Mouse (Mus musculus): ENCODE data around the gene Golga1. TPM values are rescaled to one million over a fixed set of nuclear protein-coding genes. Genes with fewer than 3 reads are reported as not detected.

Gene Golga1
- polyA plus RNA-seq, 1 experiment from 2014 or later = 28.4 TPM

GRCm38 (mm10) chr2:39004880-39005435 lies 60.4 kb downstream of the Golga1 start, which contains the start of gene Arpc5l:
TSS of gene Arpc5l (plus strand) at chr2:39005348.
- peaks cover 55% of the 10 kb centered on the region for H3K4me1 ChIP-seq (replicated peaks)
- no peaks in the 10 kb centered on the region for H3K27me3 ChIP-seq
- peak within 1 kb of the TSS; percentile 95 for H3K4me2 ChIP-seq
- peak within 1 kb of the TSS; percentile 52 for H3K4me3 ChIP-seq
- H3K27ac ChIP-seq (replicated peaks) = peak within 1 kb of the TSS; percentile 92
- peak; percentile 87 for ATAC-seq (ENCODE audit: low read depth)
- peak within 1 kb of the TSS; percentile 85 for H3K9ac ChIP-seq
- WGBS = under 1% methylated on average over 58 of the region's 58 CpGs
- H3K36me3 ChIP-seq = peaks cover 39% of the 10 kb centered on the region
- H3K9me3 ChIP-seq = no peaks in the 10 kb centered on the region

GRCm38 (mm10) chr2:39004372-39004771 lies 61.0 kb downstream of the Golga1 start:
- peak overlapping the region; percentile 85 for H3K9ac ChIP-seq
- peak overlapping the region; percentile 95 for H3K4me2 ChIP-seq
- H3K4me1 ChIP-seq (replicated peaks) = peaks cover 50% of the 10 kb centered on the region
- under 1% methylated on average over 11 of the region's 11 CpGs for WGBS
- H3K9me3 ChIP-seq = no peaks in the 10 kb centered on the region
- peak overlapping the region; percentile 52 for H3K4me3 ChIP-seq
- H3K36me3 ChIP-seq = peaks cover 45% of the 10 kb centered on the region
- no peaks in the 10 kb centered on the region for H3K27me3 ChIP-seq
- H3K27ac ChIP-seq (replicated peaks) = peak overlapping the region; percentile 92
- ATAC-seq (ENCODE audit: low read depth) = 0 out of 2 replicates have a peak, but pooled peaks have one; percentile 10

GRCm38 (mm10) chr2:39003512-39003911 lies 61.8 kb downstream of the Golga1 start:
- Histone ChIP-seq H3K27ac (replicated peaks) (no peak overlapping the region), H3K4me2 (peak overlapping the region; percentile 95), H3K36me3 (peaks cover 46% of the 10 kb centered on the region), H3K9ac (peak overlapping the region; percentile 85), H3K27me3 (no peaks in the 10 kb centered on the region), H3K9me3 (no peaks in the 10 kb centered on the region), H3K4me3 (peak overlapping the region; percentile 52), H3K4me1 (replicated peaks) (peaks cover 42% of the 10 kb centered on the region)
- ATAC-seq (ENCODE audit: low read depth) = no peak
- 65% methylated on average over 5 of the region's 5 CpGs for WGBS

GRCm38 (mm10) chr2:39003106-39003505 lies 62.2 kb downstream of the Golga1 start:
- Histone ChIP-seq H3K9me3 (no peaks in the 10 kb centered on the region), H3K4me1 (replicated peaks) (peaks cover 45% of the 10 kb centered on the region), H3K27ac (replicated peaks) (no peak overlapping the region), H3K36me3 (peaks cover 46% of the 10 kb centered on the region), H3K9ac (peak overlapping the region; percentile 85), H3K4me2 (peak overlapping the region; percentile 95), H3K4me3 (peak overlapping the region; percentile 52), H3K27me3 (no peaks in the 10 kb centered on the region)
- no peak for ATAC-seq (ENCODE audit: low read depth)
- WGBS = 52% methylated on average over 8 of the region's 8 CpGs

- no peak for ATAC-seq (ENCODE audit: low read depth)
- no peak overlapping the region for H3K9ac ChIP-seq
- peaks cover 46% of the 10 kb centered on the region for H3K36me3 ChIP-seq
- H3K4me3 ChIP-seq = no peak overlapping the region
- no peak overlapping the region for H3K4me2 ChIP-seq
- no peak overlapping the region for H3K27ac ChIP-seq (replicated peaks)
- H3K4me1 ChIP-seq (replicated peaks) = peaks cover 47% of the 10 kb centered on the region
- 86% methylated on average over 3 of the region's 3 CpGs for WGBS
- H3K9me3 ChIP-seq = no peaks in the 10 kb centered on the region
- 0 out of 2 replicates have a peak, but pooled peaks cover 4% of the 10 kb centered on the region for H3K27me3 ChIP-seq
These were observed 63.5 kb downstream of the Golga1 start for GRCm38 (mm10) chr2:39001866-39002265.

GRCm38 (mm10) chr2:39000587-39000919 lies 64.8 kb downstream of the Golga1 start:
- Histone ChIP-seq H3K4me3 (no peak overlapping the region), H3K9me3 (no peaks in the 10 kb centered on the region), H3K4me1 (replicated peaks) (peaks cover 35% of the 10 kb centered on the region), H3K36me3 (peaks cover 46% of the 10 kb centered on the region), H3K9ac (no peak overlapping the region), H3K27me3 (0 out of 2 replicates have a peak, but pooled peaks cover 4% of the 10 kb centered on the region), H3K27ac (replicated peaks) (no peak overlapping the region), H3K4me2 (no peak overlapping the region)
- ATAC-seq (ENCODE audit: low read depth) = no peak
- WGBS = 85% methylated on average over 4 of the region's 4 CpGs

- ATAC-seq (ENCODE audit: low read depth) = no peak
- Histone ChIP-seq H3K4me2 (no peak overlapping the region), H3K4me3 (no peak overlapping the region)
These were observed 65.3 kb downstream of the Golga1 start for GRCm38 (mm10) chr2:38999910-39000586.

GRCm38 (mm10) chr2:38999381-38999780 lies 66.0 kb downstream of the Golga1 start:
- ATAC-seq (ENCODE audit: low read depth) = no peak
- 63% methylated on average over 4 of the region's 4 CpGs for WGBS

More at GRCm38 (mm10) chr2:38999910-39000586, 65.3 kb downstream of the Golga1 start:
- Histone ChIP-seq H3K27me3 (0 out of 2 replicates have a peak, but pooled peaks cover 4% of the 10 kb centered on the region), H3K9me3 (no peaks in the 10 kb centered on the region), H3K9ac (no peak overlapping the region), H3K27ac (replicated peaks) (no peak overlapping the region), H3K36me3 (peaks cover 46% of the 10 kb centered on the region), H3K4me1 (replicated peaks) (peaks cover 35% of the 10 kb centered on the region)
- WGBS = 69% methylated on average over 8 of the region's 8 CpGs

GRCm38 (mm10) chr2:38997386-38998374 lies 67.7 kb downstream of the Golga1 start, which contains the start of gene Wdr38:
TSS of gene Wdr38 (plus strand) at chr2:38997476.
- Histone ChIP-seq H3K9ac (peak within 1 kb of the TSS; percentile 46), H3K9me3 (no peaks in the 10 kb centered on the region), H3K4me1 (replicated peaks) (peaks cover 20% of the 10 kb centered on the region), H3K27ac (replicated peaks) (no peak within 1 kb of the TSS), H3K27me3 (0 out of 2 replicates have a peak, but pooled peaks cover 4% of the 10 kb centered on the region), H3K4me3 (peak within 1 kb of the TSS; percentile 33), H3K36me3 (peaks cover 34% of the 10 kb centered on the region), H3K4me2 (peak within 1 kb of the TSS; percentile 51)
- WGBS = 16% methylated on average over 33 of the region's 33 CpGs
- ATAC-seq (ENCODE audit: low read depth) = peak; percentile 93

More at GRCm38 (mm10) chr2:38999381-38999780, 66.0 kb downstream of the Golga1 start:
- peaks cover 46% of the 10 kb centered on the region for H3K36me3 ChIP-seq
- no peak overlapping the region for H3K4me3 ChIP-seq
- H3K27ac ChIP-seq (replicated peaks) = no peak overlapping the region
- no peak overlapping the region for H3K4me2 ChIP-seq
- H3K4me1 ChIP-seq (replicated peaks) = peaks cover 35% of the 10 kb centered on the region
- 0 out of 2 replicates have a peak, but pooled peaks cover 4% of the 10 kb centered on the region for H3K27me3 ChIP-seq
- no peak overlapping the region for H3K9ac ChIP-seq
- H3K9me3 ChIP-seq = no peaks in the 10 kb centered on the region

- no peak for ATAC-seq (ENCODE audit: low read depth)
- no peak overlapping the region for H3K27ac ChIP-seq (replicated peaks)
- H3K9ac ChIP-seq = no peak overlapping the region
- WGBS = 45% methylated on average over 4 of the region's 4 CpGs
- 0 out of 2 replicates have a peak, but pooled peaks cover 4% of the 10 kb centered on the region for H3K27me3 ChIP-seq
- H3K4me3 ChIP-seq = no peak overlapping the region
- no peaks in the 10 kb centered on the region for H3K36me3 ChIP-seq
- no peaks in the 10 kb centered on the region for H3K9me3 ChIP-seq
- H3K4me1 ChIP-seq (replicated peaks) = peaks cover 10% of the 10 kb centered on the region
- no peak overlapping the region for H3K4me2 ChIP-seq
These were observed 72.9 kb downstream of the Golga1 start for GRCm38 (mm10) chr2:38992452-38992851.

- 0 out of 2 replicates have a peak, but pooled peaks cover 2% of the 10 kb centered on the region for H3K27me3 ChIP-seq
- H3K4me1 ChIP-seq (replicated peaks) = peaks cover 8% of the 10 kb centered on the region
- H3K9me3 ChIP-seq = no peaks in the 10 kb centered on the region
- no peak overlapping the region for H3K9ac ChIP-seq
- ATAC-seq (ENCODE audit: low read depth) = no peak
- H3K36me3 ChIP-seq = no peaks in the 10 kb centered on the region
- 71% methylated on average over 4 of the region's 4 CpGs for WGBS
- no peak overlapping the region for H3K4me3 ChIP-seq
- H3K27ac ChIP-seq (replicated peaks) = no peak overlapping the region
- no peak overlapping the region for H3K4me2 ChIP-seq
These were observed 73.3 kb downstream of the Golga1 start for GRCm38 (mm10) chr2:38992004-38992403.

All from neural tube, embryonic 13.5 days (tissue).